In the genomic region with DNA sequence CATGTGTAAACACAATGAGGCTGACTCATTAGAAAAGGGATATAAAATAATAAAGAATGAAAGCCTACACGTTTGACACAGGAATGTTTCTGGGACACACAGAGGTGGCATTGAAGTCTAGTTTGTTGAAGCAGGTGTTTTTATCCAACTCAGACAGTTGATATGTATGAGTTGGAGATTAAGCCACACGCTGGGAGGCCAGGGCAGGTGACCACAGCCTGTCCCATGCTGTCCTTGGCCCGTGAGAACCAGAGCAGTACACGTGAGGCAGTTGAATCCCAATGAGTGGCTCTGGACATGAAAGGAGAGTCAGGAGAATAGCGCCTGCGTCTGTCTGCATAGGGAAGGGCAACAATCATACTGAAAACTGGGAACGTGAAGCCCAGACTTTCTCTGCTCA, we compare ENCODE assay signal across 12 mouse cellular contexts. TPM values are rescaled to one million over a fixed set of nuclear protein-coding genes. Genes with fewer than 3 reads are reported as not detected.
"Had no signal": no experiment of that assay in that cellular context is flagged by ENCODE, and none has a peak within 500 bp of the region (broad histone marks: within the 10 kb centered on the region; RNA-seq: fewer than 3 reads in every experiment).

No protein-coding gene starts in this region.

- H3K9me3 ChIP-seq: midbrain, embryonic 12.5 days; neural tube, embryonic 13.5 days had no signal

- ATAC-seq: midbrain, embryonic 16.5 days had no signal

- H3K9ac ChIP-seq: liver, embryonic 14.5 days; midbrain, embryonic 12.5 days; neural tube, embryonic 13.5 days had no signal

- DNase-seq: kidney, adult 8-10 months; kidney, postnatal 25 days; lung, adult 18-20 months; right cerebral cortex, postnatal 14 days; thymus, adult 2 months; thymus, postnatal 25 days had no signal

- H3K36me3 ChIP-seq: midbrain, embryonic 12.5 days; neural tube, embryonic 13.5 days had no signal

- H3K4me3 ChIP-seq: left cerebral cortex, adult 2 months; midbrain, embryonic 12.5 days; neural tube, embryonic 13.5 days had no signal

- H3K27me3 ChIP-seq: midbrain, embryonic 12.5 days; neural tube, embryonic 13.5 days had no signal

- H3K27ac ChIP-seq: left cerebral cortex, adult 2 months; liver, embryonic 14.5 days; midbrain, embryonic 12.5 days; neural tube, embryonic 13.5 days had no signal

- H3K4me2 ChIP-seq: midbrain, embryonic 12.5 days; neural tube, embryonic 13.5 days had no signal

RNA-seq across cellular contexts. Expression of gene Ankrd55, which starts 38.2 kb away (rescaled TPM):
- total RNA-seq: megakaryocyte-erythroid progenitor cell, adult 5-6 weeks had no signal
